Mouse (Mus musculus) lung, adult 2 months (tissue): ENCODE measurements around the gene Carmil1.

ENCODE experiments used
- CTCF ChIP-seq: fragments of 200-500 bp; IDR thresholded peaks from 2 replicates; pipeline ENCODE4 v1.5.1; 2011; ENCODE audit warnings: mild to moderate bottlenecking, low read length, control low read depth; ENCODE audit not compliant: insufficient read depth
- POLR2A ChIP-seq: fragments of 200-500 bp; IDR thresholded peaks from 2 replicates; pipeline ENCODE4 v1.6.1; 2011; ENCODE audit warnings: low read depth, mild to moderate bottlenecking, control low read depth, low read length, borderline replicate concordance; ENCODE audit errors: extremely low read depth

DNA sequence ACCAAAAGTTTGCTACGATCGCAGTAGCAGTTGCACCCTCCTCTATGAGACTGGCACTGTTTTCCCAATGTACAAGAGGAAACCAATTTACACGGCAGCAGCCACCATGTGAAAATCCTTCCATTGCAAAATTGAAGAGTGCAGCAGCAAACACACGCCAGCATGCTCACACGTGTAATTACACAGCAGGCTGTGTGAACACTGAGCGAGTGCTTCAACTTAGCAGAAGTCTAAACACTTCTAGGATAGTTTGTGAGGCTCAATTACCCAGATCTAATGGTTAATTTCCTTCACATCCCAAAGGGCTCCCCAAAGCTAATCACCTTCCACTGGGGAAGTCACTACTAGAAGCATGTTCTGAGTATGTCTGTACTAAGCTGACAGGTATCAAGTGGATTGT is 78.3 kb downstream of the Carmil1 start:
- no peak for TF ChIP-seq CTCF
- TF ChIP-seq POLR2A: no peak
